Mouse (Mus musculus) T-helper 1 cell (primary cell): Measurements from ENCODE around the gene Glb1l.

Experiments
- in situ Hi-C: fragments of 300-600 bp; cut with MboI, MseI; formaldehyde crosslinking; loops from one replicate; pipeline ENCODE4 v1.15.1; 2025; ENCODE audit warnings: high pct_unique_total_duplicates

Gene Glb1l

DNA sequence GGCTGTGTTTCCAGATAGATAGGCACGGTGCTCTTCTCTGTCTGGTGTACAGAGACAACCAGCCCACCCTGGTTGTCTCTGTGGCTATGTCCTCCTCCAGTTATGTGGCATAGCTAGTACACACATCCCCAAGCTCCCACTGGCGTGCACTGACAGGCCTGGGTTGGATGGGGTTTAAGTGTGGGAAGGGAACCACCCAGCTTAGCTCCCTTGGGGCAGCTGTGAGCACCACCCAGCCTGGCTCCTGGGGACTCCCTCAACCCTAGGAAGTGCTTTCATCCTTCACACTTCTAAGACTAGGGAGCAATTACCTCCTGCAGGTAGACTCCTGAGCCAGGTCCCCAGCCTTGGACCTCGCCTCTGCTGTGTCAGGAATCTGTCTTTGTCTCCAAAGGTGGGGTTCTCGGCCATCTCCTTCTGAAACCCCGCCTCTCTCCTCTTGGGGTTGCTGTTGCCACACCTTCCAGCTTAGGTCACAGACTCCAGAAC lies 21.1 kb upstream of the Glb1l start, which contains the start of gene A630095N17Rik:
A630095N17Rik (minus strand) TSS at position 439 of the 489 bp plus-strand sequence.
- in situ Hi-C loops: no loop called here

DNA sequence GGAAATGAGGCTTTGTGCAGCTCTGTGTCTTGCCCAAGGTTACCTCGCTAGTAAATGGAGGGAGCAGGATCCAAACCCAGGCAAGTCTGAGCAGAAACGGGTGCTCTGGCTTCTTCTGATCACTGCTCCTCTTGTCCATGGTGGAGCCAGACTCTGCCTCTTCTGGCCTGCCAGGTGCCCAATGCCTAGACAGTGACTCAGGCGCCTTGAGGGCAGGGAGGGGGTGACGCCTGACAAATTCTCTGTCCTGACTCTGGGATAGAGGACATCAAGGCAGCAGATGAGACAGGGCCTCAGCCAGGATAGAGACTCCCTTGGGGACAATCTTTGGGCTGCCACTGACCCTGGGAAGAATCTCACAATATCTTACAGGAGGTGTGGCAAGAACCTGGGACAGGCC lies 20.6 kb upstream of the Glb1l start:
- in situ Hi-C loops: no loop called here

DNA sequence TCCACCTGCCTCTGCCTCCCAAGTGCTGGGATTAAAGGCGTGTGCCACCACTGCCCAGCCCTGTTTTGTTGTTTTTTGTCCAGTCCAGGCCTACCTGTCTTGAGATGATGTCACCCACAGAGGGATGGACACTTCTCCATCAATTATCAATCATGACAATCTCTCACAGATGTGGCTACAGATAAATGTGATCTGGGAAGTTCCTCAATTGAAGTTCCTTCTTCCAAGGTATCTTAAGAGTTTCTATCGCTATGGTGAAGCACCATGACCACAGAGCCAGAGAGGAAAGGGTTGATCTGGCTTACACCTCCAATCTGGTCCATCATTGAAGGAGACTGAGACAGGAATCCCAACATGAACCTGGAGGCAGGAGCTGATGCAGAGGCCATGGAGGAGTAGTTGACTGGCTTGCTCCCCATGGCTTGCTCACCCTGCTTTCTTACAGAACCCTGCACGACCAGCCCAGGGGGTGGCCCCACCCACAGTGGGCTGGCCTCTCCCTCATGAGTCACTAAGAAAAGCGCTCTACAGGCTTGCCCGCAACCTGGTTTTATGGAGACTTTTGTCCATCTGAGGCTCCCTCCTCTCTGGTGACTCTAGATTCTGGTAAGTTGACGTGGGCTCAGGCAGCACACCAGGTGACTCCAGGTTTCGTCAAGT lies 19.9 kb upstream of the Glb1l start:
- in situ Hi-C loops: no loop called here

DNA sequence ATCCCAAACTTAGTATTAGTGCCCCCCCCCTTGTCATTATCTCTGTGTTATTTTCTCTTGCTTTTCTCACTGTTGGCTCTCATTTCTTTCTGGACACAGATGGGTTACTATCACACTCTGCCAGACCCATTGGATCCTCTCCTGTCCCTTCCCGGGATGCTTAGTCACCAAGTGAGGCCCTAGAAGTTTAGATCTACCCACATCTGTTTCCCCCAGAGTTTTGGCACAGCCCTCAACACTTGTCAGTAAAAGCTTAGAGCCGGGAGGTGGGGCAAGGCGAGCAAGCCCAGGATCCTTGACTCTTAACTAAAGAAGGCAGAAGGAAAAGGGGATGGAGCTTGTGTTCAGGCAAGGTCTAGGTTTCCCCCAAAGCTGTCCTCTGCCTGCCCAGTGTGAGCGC lies 18.5 kb upstream of the Glb1l start:
- in situ Hi-C loops: no loop called here

DNA sequence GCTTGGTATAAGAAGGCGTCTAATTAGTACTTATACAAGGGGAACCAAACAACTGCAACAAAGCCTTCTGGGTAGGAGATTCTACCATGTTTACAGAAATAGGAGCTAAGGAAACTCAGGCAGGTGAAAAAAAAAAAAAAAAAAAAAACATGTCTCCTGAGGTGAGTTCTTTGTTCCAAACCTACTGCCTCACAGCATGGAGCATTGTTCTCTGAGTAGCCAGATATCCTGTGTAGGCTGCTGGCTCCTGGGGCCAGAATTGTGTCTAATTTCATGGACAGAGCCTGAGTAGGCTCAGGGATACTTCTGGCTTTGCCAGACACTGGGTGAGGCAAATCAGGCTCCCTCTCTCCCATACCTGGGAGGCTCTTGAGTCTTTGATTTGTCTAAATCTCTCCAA lies 17.0 kb upstream of the Glb1l start:
- in situ Hi-C loops: no loop called here

DNA sequence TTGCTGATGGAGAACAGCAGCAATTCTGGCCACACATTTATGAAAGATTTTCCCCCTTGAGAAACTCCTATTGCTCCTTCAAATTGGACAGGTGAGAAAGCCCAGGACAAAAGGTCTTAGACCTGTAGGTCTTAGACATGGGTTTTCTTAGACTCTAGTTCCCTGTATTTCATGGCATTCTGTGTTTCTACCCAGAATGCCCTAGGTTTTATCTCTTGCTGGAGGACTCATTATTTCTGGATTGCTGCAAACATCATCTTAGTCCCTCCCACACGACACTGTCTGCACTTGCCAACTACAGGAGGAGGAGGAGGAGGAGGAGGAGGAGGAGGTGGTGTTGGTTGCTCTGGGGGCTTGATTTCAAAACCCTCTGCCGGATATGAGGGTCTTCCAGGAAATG lies 15.5 kb upstream of the Glb1l start:
- in situ Hi-C loops: no loop called here

DNA sequence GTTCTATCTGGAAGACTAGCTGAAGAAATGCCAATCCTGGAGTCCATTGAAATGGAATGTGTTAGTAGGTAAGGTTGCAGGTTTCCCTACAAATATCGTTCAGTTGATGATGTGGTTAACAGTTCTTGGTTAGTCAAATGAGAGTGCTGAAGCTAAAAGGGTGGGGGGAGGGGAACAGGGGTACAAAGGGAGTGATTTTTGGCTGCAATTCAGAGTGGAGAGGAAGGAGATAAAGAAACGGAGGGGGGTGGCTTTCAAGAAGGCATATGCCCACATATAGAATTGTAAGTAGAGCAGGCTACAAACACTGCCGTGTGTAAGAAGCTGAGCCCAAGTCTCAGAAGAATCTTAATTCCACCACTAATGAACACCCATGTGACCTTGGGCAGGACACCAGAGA lies 14.9 kb upstream of the Glb1l start:
- in situ Hi-C loops: no loop called here

DNA sequence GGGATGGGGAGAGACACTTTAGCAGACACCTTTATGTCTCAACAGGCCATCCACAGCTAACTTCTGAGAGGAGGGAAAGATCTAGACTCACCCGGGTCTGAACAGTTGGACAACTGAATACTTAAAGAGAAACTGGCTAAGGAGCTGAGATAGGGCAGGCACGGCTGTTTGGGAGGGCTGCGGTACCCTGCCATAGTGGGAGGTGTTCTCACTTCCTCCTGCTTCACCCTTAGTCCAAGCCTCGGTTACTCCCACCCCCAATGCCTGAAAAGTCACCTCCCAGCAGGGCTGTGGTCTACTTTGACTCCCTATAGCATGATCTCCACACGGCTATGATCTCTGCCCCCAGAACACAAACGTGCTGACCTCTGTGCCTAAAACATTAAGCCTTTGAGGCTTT lies 12.9 kb upstream of the Glb1l start:
- in situ Hi-C loops: no loop called here

DNA sequence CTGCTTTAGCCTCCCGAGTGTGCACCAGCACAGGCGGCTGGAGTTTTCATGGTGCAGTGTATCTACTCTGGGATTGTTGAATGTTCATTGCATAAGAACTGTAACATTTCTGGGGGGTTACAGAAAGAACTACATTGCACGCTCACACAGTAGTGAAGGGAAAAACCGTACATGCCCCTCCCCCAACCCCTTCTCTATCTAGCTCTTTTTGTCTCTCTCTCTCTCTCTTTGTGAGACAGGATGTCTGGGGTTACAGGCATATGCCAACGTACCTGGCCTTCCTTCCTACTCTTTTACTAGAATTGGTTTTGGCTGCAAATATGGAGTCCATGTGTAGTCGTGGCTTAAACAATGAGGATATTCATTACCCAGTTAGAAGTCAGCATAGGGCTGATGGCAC lies 12.3 kb upstream of the Glb1l start:
- in situ Hi-C loops: no loop called here

DNA sequence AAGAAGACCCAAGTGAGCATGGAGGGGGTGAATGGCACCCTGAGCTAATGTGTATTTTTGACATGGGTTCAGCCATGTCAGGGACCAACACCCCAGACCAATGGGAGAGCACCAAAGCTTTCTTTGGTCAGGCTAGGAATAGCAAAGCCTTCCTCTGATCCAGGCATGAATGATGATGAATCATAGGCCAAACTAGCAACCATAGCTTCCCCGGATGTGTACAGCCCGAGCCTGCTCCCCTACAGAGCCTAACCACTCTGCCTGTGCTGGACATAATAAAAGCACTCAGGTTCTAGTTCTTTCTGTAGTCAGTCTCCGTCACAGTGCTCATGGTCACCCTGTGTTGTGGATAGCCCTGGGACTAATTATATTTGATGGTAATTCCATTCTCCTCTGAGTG lies 10.9 kb upstream of the Glb1l start:
- in situ Hi-C loops: no loop called here

DNA sequence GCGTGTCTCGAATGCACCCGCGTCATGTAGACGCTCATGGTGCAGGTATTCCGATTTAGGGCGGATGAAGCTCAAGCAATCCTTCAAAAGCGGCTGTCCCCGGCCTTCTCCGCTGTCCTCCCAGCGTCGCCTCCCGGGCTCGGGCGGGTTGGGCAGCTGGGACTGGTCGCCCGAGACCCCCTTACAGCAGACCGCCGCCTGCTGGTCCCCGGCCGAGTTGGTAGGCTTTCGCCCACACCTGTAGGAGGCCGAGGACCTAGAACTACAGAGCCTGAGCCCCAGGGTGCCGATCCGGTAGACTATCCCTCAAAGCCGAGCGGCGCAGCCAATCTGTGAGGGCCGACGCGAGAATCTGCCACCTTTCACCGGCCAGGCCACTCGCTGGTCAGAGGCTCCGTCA lies 8.9 kb upstream of the Glb1l start, which contains the start of gene Tuba4a:
Tuba4a (minus strand) TSS at position 335 of the 400 bp plus-strand sequence.
- in situ Hi-C loops: loop anchor here (5.0 kb wide), 1 partner anchor 98 kb away; the partner anchor contains the start of gene Dnpep

DNA sequence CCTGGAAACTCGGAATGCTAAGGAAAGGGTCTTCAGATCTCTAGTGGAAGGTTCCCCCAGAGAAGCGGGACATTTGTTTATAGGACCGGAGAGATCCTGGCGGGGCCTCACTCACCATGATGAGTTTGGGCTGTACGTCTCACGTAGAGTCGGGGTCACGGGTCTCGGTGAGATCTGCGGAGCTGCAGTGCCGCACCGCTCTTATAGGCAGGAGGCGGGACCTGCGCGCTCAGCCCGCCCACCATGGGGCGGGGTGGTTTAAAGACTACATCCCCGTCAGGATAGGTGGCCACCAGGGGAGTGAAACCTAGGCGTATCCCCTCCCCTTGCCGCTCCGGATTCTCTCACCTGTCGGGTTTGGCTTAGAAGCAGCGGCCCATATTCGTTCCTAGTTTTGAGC lies 8.5 kb upstream of the Glb1l start:
- in situ Hi-C loops: loop anchor here (5.0 kb wide), 1 partner anchor 98 kb away; the partner anchor contains the start of gene Dnpep

DNA sequence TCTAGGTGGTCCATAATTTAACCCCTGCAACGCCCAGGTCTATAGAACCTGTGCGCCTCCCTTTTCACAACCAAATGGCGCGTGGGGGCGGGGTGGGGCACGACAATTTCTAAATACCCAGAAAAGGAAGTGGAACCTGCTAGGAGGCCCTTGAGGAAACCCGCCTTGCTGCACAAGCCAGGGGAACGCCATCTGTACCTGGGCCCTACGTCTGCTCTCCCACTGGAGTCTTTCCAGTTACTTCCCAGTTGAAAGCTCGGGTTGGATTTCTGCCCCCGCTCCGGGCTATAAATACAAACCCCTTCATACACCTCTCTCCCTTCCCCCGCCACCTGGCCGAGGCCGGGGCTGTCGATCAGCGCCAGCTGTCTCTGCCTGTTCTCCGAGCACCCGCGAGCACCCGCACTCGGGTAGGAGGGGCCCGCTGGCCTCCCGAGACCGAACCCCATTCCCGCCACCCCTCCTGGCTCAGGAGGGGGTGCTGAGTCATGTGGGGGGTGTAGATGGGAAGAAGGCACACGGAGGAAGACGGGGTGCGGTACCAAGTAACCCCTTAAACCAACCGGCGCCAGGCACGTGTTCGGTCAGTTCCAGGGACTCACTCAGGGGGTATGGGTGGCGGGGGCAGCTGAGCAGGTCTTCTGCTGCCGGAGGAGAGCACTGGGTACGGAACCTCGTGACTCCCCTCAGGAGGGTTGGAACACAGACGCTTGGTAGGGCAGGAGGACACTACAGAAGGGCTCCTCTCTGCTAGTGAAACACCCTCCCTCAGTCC lies 7.8 kb upstream of the Glb1l start:
- in situ Hi-C loops: loop anchor here (5.0 kb wide), 1 partner anchor 99 kb away; the partner anchor contains the start of gene Dnpep

DNA sequence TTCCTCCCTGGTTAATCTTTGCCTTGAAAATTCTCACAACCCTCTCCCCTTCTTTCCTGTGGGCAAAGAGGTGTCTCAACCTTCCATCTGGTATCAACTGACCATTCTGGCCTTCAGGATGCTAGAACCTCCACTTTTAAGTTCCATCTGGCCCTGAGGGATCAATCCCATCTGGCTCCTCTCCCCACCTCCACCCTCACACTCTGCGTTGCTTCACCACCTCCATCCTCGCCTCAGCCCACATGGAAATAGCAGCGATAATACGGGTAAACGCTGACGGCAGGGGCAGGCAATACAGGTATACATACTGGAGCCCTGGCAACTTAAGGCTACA lies 7.2 kb upstream of the Glb1l start:
- in situ Hi-C loops: loop anchor here (5.0 kb wide), 1 partner anchor 99 kb away; the partner anchor contains the start of gene Dnpep

DNA sequence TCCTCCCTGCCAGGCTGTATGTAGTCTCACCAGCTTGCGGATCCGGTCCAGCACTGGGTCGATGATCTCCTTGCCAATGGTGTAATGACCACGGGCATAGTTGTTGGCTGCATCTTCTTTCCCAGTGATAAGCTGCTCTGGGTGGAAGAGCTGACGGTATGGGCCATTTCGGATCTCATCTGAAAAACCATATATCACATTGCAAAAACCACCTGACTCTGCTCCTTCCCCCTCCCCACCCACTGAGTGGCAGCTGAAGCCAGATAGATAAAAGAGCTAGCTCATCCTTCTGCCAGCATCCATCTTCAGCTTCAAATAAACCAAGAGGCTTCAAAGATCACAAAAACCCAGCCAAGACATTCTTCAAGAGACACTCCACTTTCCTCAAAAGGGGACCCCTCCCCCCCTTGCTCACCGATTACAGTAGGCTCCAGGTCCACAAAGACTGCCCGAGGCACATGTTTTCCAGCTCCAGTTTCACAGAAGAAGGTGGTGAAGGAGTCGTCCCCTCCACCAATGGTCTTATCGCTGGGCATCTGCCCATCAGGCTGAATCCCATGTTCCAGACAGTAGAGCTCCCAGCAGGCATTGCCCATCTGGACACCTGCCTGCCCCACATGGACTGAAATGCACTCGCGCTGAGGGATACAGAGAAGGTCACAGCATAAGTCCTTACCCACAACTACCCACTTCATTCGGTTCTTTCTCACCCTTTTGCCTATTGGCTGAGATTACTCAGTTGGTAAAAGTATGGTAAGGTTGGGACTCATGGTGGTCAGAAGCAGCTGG lies 6.4 kb upstream of the Glb1l start:
- in situ Hi-C loops: loop anchor here (5.0 kb wide), 1 partner anchor 100 kb away; the partner anchor contains the start of gene Dnpep

DNA sequence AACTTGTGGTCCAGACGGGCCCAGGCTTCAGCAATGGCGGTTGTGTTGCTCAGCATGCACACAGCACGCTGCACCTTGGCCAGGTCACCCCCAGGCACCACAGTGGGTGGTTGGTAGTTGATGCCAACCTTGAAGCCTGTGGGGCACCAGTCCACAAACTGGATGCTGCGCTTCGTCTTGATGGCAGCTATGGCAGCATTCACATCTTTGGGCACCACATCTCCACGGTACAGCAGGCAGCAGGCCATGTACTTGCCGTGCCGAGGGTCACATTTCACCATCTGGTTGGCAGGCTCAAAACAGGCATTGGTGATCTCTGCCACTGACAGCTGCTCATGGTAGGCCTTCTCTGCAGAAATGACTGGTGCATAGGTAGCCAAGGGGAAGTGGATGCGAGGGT lies 5.2 kb upstream of the Glb1l start:
- in situ Hi-C loops: loop anchor here (5.0 kb wide), 1 partner anchor 102 kb away; the partner anchor contains the start of gene Dnpep

DNA sequence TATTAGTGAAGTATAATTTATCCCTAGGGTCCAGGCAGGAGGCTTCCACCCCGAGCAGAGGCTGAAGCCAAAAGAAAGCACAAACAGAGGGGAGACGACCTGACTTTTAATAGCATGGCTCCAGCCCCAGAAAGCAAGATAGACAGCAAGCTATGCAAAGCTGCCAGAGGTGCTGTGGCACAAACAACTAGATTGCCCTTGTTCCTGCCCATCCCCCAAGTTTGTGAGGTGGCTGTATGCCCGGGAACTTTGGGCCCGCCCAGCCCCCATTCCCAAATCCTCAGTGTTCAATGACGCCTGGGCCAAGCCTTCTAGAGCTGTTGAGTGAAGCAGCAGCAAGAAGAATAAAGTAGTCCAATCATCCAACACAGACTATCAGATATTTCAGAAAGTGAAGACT lies 4.3 kb upstream of the Glb1l start:
- in situ Hi-C loops: loop anchor here (5.0 kb wide), 1 partner anchor 102 kb away; the partner anchor contains the start of gene Dnpep

DNA sequence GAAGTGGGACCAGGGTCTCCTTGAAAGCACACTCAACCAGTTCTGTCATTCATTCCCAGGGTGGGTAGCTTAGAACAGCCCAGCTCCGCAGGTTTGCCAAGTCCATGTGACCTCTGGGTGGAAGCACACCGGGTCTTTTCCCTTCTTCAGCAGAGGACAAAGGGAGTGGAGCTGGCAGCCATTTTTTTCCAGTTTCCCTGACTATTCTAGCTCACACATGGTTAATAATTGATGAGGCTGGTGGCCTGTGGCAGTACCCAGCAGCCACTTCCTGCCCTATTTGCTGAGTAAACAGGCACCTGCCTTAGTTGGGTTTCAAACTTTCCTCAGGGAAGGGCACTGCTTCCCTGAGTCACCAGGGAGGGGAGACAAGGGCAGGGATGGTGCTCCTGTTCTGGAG lies 3.8 kb upstream of the Glb1l start:
- in situ Hi-C loops: no loop called here

DNA sequence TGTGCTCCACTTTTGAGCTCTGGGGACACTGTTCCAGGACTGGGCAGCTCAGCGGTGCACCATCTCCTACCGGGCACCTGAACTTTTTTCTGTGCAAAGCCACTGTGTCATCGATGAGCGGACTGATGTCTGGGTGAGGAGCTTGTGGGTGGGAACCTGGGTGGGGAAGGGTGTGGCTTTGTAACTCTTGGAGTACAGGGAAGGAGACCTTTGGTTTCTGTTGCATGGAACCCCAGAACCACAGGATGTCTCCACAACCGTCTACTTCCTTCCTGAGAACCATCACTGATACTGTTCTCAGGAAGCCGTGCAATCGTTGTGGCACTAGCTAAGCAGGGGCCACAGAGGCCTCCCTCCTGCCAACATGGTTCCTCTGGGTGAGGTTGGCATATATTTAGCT lies 2.5 kb upstream of the Glb1l start:
- in situ Hi-C loops: no loop called here

DNA sequence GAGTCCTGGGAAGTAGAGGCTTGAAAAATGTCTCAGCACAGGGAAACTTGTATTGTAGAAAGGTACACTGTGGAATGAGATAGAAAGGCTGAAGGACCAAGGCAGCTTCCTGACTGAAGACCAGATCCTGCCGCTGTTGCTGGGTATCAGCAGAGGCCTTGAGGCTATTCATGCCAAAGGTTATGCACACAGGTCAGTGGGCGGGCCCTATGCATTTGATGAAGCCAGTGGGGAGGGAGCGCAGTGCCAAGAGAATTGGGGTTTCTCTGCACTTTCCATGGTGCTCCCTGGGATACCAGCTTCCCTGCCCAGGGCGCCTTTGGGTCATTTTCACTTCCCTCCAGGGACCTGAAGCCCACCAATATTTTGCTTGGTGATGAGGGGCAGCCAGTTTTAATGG lies 1.9 kb upstream of the Glb1l start:
- in situ Hi-C loops: no loop called here

DNA sequence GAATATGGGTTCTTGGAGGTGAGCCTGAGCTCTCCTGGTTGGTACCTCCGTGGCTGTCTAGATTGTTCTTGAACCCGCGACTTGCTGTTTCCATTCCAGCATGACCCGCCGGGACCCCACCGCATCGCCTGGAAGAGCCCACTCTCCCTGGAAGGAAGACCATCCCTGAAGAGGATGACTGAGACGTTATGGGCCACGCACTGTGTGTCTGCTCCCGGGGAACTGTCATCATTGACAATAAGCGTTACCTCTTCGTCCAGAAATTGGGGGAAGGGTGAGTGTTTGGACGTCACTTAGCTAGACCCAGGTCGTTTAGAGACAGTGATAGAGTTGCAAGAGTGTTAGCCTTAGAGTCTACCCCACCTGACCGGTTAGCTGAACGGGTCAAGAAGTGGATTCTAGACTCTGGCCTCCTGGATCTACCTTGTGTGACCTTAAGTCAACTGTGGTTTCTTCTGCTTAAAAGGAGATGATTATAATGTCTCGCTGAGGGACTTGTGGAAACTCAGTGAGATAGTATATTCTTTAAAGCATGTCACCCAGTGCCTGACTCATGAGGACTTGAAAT lies 612 bp upstream of the Glb1l start:
- in situ Hi-C loops: no loop called here
